Mouse (Mus musculus) heart, postnatal 4 days (tissue): ENCODE measurements around the gene Mtss1l. TPM values are rescaled to one million over a fixed set of nuclear protein-coding genes. Genes with fewer than 3 reads are reported as not detected.
A peak's percentile ranks its signal among the peaks of the same experiment; 100 is the strongest.
"Not testable (repeated sequence)": the region's sequence is repeated elsewhere in the genome, so short reads cannot be mapped to it uniquely, and the experiment has no call there.

Experiments
- DNase-seq: peaks from one replicate; pipeline ENCODE4 v3.0.0; 2021
- total RNA-seq, 2 experiments: library from RNA; stranded (reverse); gene quantifications; 2 replicates each; pipeline ENCODE4 v1.2.3; 2021

The Mtss1l gene
- total RNA-seq, 2 experiments from 2014 or later: 50.6 to 61.0 TPM

DNA sequence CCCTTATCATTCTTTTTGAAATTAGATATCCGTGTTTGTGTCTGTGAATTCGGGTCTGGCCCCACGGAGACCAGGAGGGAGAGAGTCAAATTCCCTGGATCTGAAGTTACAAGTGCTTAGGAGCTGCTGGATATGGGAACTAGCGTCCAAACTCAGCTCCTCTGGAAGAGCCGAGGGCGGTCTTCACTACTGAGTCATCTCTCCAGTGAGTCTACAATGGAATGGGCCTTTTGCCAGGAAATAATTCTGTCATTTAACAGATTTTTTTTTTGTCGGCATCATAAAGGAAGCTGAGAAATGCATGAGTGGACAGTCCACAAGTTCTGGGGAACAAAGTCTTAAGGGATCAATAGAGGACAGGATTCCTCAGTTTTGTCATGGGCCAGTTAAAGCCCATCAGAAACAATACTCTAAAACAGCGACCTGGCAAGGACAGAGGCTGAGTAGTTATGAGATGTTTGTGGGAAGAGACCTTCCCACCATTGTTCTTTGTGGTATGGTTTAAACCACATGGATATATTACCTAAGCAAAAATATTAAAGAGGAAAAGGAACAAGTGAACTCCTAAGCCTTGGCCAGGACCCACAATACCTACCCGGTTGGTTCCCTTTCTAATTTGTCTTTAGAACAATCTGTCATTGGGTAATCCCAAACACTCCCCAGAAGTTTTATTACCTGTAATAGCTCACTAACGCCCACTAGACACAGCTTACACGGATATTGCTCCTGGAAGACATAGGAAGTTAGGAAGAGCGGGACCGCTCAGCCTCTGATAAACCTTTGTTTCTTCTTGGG lies 58.8 kb downstream of the Mtss1l start:
- DNase-seq: no peak

DNA sequence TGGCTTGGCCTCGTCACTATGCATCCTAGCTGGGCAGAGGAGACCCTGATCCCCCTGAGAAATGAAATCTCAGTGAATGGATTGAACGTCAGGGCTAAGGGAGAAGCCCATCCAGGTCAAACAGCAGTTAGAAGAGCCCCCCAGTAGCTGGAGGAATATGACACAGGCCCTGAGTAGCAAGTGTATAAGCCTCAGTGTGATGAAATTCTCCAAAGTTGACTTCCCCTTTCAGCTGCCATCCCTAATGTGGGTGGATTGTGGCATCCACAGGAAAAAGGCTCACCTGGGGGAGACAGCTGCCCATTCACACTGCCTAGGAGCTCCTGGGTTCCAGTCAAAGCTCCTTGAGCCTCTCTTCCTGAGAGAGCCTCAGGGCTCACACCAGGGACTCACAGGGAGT lies 64.1 kb downstream of the Mtss1l start:
- DNase-seq: no peak

DNA sequence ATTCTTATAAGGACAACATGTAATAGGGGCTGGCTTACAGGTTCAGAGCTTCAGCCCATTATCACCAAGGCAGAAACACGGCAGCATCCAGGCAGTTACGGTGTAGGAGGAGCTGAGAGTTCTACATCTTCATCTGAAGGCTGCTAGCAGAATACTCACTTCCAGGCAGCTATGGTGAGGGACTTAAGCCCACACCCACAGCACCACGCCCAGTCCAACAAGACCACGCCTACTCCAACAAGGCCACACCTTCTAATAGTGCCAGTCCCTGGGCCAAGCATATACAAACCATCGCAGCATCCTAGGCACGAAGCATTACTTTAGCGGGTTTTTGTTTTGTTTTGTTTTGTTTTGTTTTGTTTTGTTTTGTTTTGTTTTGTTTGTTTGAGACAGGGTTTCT lies 65.2 kb downstream of the Mtss1l start:
- DNase-seq: not testable (repeated sequence)

DNA sequence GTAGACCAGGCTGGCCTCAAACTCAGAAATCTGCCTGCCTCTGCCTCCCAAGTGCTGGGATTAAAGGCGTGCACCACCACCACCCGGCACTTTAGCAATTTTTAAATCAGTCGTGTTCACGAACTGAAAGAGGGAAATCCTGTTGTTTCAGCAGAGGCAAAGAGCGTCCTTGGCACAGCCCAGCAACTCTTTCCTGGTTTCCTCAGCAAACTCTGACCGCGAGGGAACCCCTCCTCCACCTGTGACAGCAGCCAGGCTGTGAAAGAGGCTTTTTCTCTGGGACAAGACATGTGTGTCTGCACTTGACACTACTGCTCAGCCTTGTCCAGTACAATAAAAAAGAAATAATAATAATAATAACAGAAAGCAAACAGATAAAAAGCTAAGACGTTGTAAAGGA lies 65.7 kb downstream of the Mtss1l start:
- DNase-seq: no peak

DNA sequence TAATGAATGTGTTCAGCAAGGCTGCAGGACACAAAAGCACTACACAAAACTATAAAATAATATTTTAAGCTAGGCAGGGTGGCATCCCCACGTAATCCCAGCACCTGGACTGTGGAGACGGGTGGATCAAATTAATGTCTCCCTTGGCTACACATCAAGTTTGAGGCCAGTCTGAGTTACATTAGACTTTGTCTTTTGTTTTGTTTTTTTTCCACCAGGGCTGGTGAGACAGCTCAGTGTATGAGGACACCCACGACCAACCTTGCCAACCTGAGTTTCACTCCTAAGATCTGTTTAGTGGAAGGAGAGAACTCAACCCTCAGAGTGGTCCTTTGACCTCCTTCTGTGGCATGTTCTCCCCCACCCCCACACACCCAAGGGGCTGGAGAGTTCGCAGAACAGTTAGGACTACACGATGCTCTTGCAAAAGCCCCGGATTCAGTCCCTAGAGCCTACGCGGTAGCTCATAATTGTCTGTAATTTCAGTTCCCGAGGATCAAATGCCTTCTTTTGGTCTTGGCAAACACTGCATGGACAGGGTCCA lies 66.2 kb downstream of the Mtss1l start:
- no peak for DNase-seq

DNA sequence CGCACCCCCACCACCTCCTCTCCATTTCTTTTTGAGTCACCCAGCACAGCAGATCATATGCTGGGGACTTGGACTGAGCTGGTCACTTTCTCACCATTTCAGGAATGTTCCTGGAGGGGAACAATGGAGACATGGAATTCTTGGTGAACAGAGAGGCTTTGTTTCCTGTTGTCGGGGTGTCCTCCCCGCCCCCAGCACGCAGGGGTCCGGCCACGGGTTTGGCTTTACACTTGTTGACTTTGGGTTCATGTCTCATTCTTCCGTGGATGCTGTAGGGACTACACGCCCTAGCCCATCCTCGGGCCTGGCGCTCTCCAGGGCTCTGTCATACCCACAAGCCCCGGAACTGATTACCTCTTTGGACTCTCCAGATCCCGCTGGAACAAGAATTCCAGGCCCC lies 67.7 kb downstream of the Mtss1l start:
- DNase-seq: peak; percentile 33

DNA sequence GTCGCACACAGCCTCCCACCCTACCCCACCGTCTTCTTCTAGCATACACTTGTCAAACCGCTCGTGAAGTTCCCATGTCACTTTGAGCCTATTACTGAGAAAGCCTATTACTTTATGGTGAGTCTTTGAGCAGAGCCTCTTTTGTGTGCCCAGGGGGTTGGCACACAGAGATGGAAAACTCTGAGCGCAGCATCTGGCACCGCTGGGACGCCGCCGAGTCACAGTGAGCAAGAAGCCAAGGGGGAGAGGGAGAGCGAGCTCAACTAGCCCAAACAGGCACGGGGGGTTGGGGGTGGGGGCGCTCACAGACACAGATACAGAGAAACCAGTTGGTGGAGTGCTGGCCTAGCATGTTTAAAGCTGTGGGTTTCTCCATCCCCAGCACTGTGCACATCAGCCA lies 68.3 kb downstream of the Mtss1l start:
- peak; percentile 24 for DNase-seq

DNA sequence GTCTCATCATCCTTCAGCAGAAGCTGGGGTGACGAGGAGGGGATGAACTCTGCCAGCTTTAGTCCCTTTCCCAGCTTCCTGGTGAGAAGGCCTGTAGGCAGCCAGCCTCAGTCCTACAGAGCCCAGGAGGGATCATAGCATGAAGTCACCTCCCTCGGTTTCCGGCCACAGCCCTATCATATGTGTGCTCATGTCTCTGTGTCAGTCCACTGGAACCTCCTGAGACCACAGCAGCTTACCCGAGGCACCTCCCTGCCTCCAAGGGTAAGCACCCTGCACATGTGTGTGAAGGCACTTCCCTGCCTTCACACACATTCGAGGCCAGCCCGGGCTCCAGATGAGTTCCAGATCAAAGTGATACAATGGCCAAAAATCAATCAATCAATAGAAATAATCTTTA lies 69.0 kb downstream of the Mtss1l start:
- DNase-seq: no peak

Other genes with a start within 250 kb of the Mtss1l start
- gene Vac14, start 102.9 kb upstream of the Mtss1l start, total RNA-seq: 10 to 100 TPM; 26.7 to 28.1 TPM
- 1 to 10 TPM; 1.2 to 2.3 TPM for gene Il34, start 84.4 kb downstream of the Mtss1l start, total RNA-seq
- 10 to 100 TPM; 49.8 to 50.5 TPM for gene Cog4, start 125.1 kb downstream of the Mtss1l start, total RNA-seq
- 10 to 100 TPM; 61.4 to 64.9 TPM for gene Sf3b3, start 125.3 kb downstream of the Mtss1l start, total RNA-seq
- 1 to 10 TPM; 6.6 to 6.9 TPM for gene Fuk, start 181.0 kb downstream of the Mtss1l start, total RNA-seq
- 10 to 100 TPM; 36.7 to 38.2 TPM for gene St3gal2, start 198.4 kb downstream of the Mtss1l start, total RNA-seq